Mouse (Mus musculus) forebrain, postnatal 0 days (tissue): ENCODE measurements around the gene Foxk1. TPM values are rescaled to one million over a fixed set of nuclear protein-coding genes. Genes with fewer than 3 reads are reported as not detected.

ENCODE experiments used
- ATAC-seq: fragments of 200-750 bp; cut with Nextera tagmentation; 2 replicates; pipeline ENCODE4 v1.8.0; 2017; ENCODE audit warnings: mild to moderate bottlenecking, moderate library complexity
- DNase-seq: peaks from one replicate; pipeline ENCODE4 v3.0.0-alpha.2; 2015
- H3K27ac ChIP-seq: fragments of 300-500 bp; sonication (generic); 2 replicates; pipeline ENCODE4 v1.5.1; 2014; ENCODE audit warnings: low read depth, mild to moderate bottlenecking, antibody characterized with exemption, low read length, moderate library complexity, mixed read lengths
- H3K27me3 ChIP-seq: fragments of 300-500 bp; sonication (generic); 2 replicates; pipeline ENCODE4 v1.6.1; 2014; ENCODE audit warnings: mild to moderate bottlenecking, low read length, mixed read lengths; ENCODE audit not compliant: insufficient read depth
- H3K36me3 ChIP-seq: fragments of 300-500 bp; sonication (generic); 2 replicates; pipeline ENCODE4 v1.6.1; 2014; ENCODE audit warnings: mild to moderate bottlenecking, moderate library complexity; ENCODE audit not compliant: insufficient read depth
- H3K4me1 ChIP-seq: fragments of 300-500 bp; sonication (generic); 2 replicates; pipeline ENCODE4 v1.6.1; 2014; ENCODE audit warnings: antibody characterized with exemption; ENCODE audit not compliant: insufficient read depth
- H3K4me2 ChIP-seq: fragments of 300-500 bp; sonication (generic); 2 replicates; pipeline ENCODE4 v1.6.1; 2014; ENCODE audit warnings: low read depth, mild to moderate bottlenecking, moderate library complexity
- H3K4me3 ChIP-seq: fragments of 300-500 bp; sonication (generic); 2 replicates; pipeline ENCODE4 v1.5.1; 2014; ENCODE audit warnings: low read depth, low read length, mixed read lengths
- H3K9ac ChIP-seq: fragments of 300-500 bp; sonication (generic); 2 replicates; pipeline ENCODE4 v1.6.1; 2014; ENCODE audit warnings: mild to moderate bottlenecking
- H3K9me3 ChIP-seq: fragments of 300-500 bp; sonication (generic); 2 replicates; pipeline ENCODE4 v1.6.1; 2016; ENCODE audit warnings: low read length
- CTCF ChIP-seq: sonication (generic); IDR thresholded peaks from 2 replicates; pipeline ENCODE4 v1.5.1; 2016; ENCODE audit warnings: antibody characterized with exemption, control low read depth, low read depth
- WGBS: fragments of 180-500 bp; shearing (Covaris S2); extraction: QIAGEN DNeasy Blood & Tissue Kit; methylation state at CpG from one replicate; pipeline ENCODE4 v1.1.7; 2014; 5-methylcytosine and 5-hydroxymethylcytosine counted together
- polyA plus RNA-seq: library from polyadenylated mRNA; unstranded; fragments of >200 nt; fragmentation: Nextera tagmentation; extraction: Ambion mirVana; gene quantifications from 2 replicates; pipeline ENCODE4 v1.2.1, GENCODE M21; 2015
- total RNA-seq: library from RNA; depleted of rRNA; stranded (reverse); fragments of >200 nt; gene quantifications from 2 replicates; pipeline ENCODE4 v1.2.3, GENCODE M21; 2014

Foxk1 gene
- total and polyA plus RNA-seq, 2 experiments from 2014 or later = 5.0 to 19.0 TPM

GRCm38 (mm10) chr5:142473696-142474095, 72.4 kb downstream of the Foxk1 start:
- Histone ChIP-seq H3K4me2 (no peak overlapping the region), H3K9ac (no peak overlapping the region), H3K27me3 (no peaks in the 10 kb centered on the region), H3K9me3 (no peaks in the 10 kb centered on the region), H3K36me3 (peaks cover 38% of the 10 kb centered on the region), H3K4me1 (no peaks in the 10 kb centered on the region), H3K27ac (no peak overlapping the region), H3K4me3 (no peak overlapping the region)
- TF ChIP-seq CTCF = no peak
- 61% methylated on average over 10 of the region's 10 CpGs for WGBS
- ATAC-seq = peak; percentile 63; the same call in 1 of the 2 replicates
- DNase-seq = no peak

GRCm38 (mm10) chr5:142475669-142476068, 74.4 kb downstream of the Foxk1 start:
- Histone ChIP-seq H3K4me1 (no peaks in the 10 kb centered on the region), H3K36me3 (peaks cover 25% of the 10 kb centered on the region), H3K9me3 (no peaks in the 10 kb centered on the region), H3K9ac (no peak overlapping the region), H3K4me2 (no peak overlapping the region), H3K4me3 (no peak overlapping the region), H3K27ac (no peak overlapping the region), H3K27me3 (no peaks in the 10 kb centered on the region)
- no peak for TF ChIP-seq CTCF
- DNase-seq (no peak), ATAC-seq (no peak)
- WGBS = 85% methylated on average over 7 of the region's 7 CpGs

DNA sequence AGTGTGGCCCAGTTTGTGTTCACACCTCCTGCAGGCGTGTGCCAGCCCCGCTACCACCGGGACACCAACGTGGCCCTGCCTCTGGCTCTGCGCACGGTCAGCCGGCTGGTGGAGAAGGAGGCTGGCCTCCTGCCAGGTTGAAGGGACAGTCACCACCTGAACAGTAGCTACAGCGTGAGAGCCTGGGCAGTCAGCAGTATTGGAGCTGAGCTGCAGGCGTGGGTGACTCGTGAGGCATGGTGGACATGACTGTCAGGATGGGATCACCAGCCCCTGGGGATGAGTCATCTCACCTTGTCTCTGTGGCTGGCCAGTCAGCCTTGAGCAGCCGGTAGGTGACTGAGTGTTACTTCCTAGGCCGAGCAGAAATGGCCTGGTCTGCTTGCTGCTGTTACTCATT, 76.0 kb downstream of the Foxk1 start:
- Histone ChIP-seq H3K36me3 (peaks cover 16% of the 10 kb centered on the region), H3K4me3 (no peak overlapping the region), H3K9me3 (no peaks in the 10 kb centered on the region), H3K4me2 (no peak overlapping the region), H3K27ac (no peak overlapping the region), H3K27me3 (no peaks in the 10 kb centered on the region), H3K4me1 (no peaks in the 10 kb centered on the region), H3K9ac (no peak overlapping the region)
- TF ChIP-seq CTCF = no peak
- DNase-seq = no peak
- 83% methylated on average over 12 of the region's 12 CpGs for WGBS
- no peak for ATAC-seq

DNA sequence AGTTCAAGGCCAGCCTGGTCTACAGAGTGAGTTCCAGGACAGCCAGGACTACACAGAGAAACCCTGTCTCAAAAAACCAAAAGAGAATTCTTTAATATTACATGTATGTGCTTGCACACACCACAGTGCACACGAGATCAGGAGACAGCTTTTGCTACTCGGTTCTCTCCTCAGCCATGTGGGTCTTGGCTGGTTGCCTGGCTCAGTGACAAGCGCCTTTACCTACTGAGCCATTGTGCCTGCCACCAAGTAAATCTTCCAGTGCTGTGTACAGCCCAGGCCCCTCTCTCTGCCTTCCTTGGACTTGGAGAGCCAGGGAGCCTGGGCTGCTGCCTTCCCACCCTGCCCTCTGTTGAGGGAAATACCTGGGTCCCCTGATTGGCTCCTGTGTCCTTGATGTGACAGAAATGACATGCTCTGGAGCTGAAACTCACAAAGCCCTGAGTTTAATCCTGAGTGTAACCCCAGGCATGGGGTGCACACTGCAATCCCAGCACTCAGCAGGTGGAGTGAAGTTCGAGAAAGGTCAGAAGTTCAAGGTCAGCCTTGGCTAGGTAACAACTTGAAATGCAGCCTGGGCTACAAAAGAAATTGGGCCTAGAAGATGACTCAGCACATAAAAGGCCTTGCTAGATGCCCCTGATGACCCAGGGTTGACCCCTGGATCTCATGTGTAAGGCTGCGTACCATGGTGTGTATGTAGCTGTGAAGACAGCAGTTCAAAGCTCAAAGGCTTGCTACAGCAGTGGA, 76.7 kb downstream of the Foxk1 start:
- no peaks in the 10 kb centered on the region for H3K4me1 ChIP-seq
- no peaks in the 10 kb centered on the region for H3K9me3 ChIP-seq
- ATAC-seq (no peak), DNase-seq (no peak)
- H3K27me3 ChIP-seq = no peaks in the 10 kb centered on the region
- no peak overlapping the region for H3K27ac ChIP-seq
- no peak for TF ChIP-seq CTCF
- no peak overlapping the region for H3K4me3 ChIP-seq
- no peak overlapping the region for H3K4me2 ChIP-seq
- H3K9ac ChIP-seq = no peak overlapping the region
- H3K36me3 ChIP-seq = peaks cover 12% of the 10 kb centered on the region; the same call in 1 of the 2 replicates
- WGBS = 70% methylated on average over 5 of the region's 5 CpGs

DNA sequence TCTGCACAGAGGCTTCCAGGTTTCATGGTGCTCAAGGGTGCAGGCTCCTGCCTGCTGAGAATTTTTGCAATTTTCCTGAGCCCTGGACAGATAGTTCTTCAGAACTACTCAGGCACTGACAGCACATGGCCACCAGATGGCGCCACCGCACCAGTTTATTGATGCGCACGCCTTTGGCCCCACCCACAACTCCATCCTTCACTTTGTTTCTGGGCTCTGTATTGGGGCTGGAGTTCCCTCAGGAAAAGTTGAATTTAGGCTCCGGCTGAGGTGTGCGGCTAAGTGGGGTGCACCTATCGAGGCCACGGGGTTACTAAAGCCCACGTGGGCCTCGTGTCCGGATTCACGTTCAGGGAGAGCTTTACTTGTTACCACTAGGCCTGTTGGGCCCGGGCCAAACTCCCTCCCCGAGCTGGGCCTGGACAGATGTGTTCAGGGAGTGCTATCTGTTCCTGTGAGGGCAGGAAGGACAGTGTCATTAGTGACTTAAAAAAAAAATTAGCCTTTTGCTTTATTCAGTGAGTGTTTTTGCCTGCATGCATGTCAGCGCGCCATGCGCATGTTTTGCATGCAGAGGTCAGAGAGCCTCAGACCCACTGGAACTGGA, 77.6 kb downstream of the Foxk1 start:
- Histone ChIP-seq H3K4me2 (peak overlapping the region; percentile 24; the same call in 1 of the 2 replicates), H3K27ac (no peak overlapping the region), H3K9ac (no peak overlapping the region), H3K4me3 (no peak overlapping the region), H3K9me3 (no peaks in the 10 kb centered on the region), H3K27me3 (no peaks in the 10 kb centered on the region), H3K36me3 (peaks cover 12% of the 10 kb centered on the region; the same call in 1 of the 2 replicates), H3K4me1 (no peaks in the 10 kb centered on the region)
- WGBS = 32% methylated on average over 17 of the region's 17 CpGs
- TF ChIP-seq CTCF = peak; percentile 96
- peak; percentile 81 for ATAC-seq
- DNase-seq = peak; percentile 91

- no peaks in the 10 kb centered on the region for H3K4me1 ChIP-seq
- WGBS = 72% methylated on average over 2 of the region's 2 CpGs
- H3K4me2 ChIP-seq = no peak overlapping the region
- H3K27me3 ChIP-seq = no peaks in the 10 kb centered on the region
- no peak overlapping the region for H3K4me3 ChIP-seq
- DNase-seq (no peak), ATAC-seq (no peak)
- no peaks in the 10 kb centered on the region for H3K9me3 ChIP-seq
- peak; percentile 39 for TF ChIP-seq CTCF
- H3K9ac ChIP-seq = no peak overlapping the region
- H3K27ac ChIP-seq = no peak overlapping the region
- peaks cover 5% of the 10 kb centered on the region for H3K36me3 ChIP-seq
Measured at GRCm38 (mm10) chr5:142482512-142482911, 81.2 kb downstream of the Foxk1 start.

DNA sequence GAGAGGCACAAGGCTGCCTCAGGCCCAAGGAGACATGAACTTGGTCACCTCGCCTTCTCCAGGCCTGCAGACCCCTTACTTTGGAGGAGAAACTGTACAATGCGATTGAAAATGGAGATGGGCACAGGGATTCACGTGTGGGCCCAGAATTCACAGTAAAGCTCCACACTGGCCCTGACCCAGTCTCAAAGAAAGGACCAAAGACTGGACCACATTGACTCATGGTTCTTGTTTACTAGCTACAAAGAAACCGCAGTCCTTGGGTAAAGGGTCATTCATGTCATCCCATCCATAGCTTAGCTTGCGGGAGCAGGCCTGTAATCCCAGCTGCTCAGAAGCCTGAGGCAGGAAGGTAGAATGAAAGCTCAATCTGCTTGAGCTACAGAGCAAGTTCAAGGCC, 82.3 kb downstream of the Foxk1 start:
- DNase-seq (no peak), ATAC-seq (no peak)
- H3K4me2 ChIP-seq = no peak overlapping the region
- no peak overlapping the region for H3K4me3 ChIP-seq
- no peaks in the 10 kb centered on the region for H3K4me1 ChIP-seq
- H3K36me3 ChIP-seq = peaks cover 10% of the 10 kb centered on the region
- no peaks in the 10 kb centered on the region for H3K27me3 ChIP-seq
- WGBS = 83% methylated on average over 5 of the region's 5 CpGs
- no peak for TF ChIP-seq CTCF
- no peak overlapping the region for H3K27ac ChIP-seq
- no peaks in the 10 kb centered on the region for H3K9me3 ChIP-seq
- H3K9ac ChIP-seq = no peak overlapping the region
